Mouse (Mus musculus): ENCODE data around the gene Ace3.

Gene Ace3

DNA sequence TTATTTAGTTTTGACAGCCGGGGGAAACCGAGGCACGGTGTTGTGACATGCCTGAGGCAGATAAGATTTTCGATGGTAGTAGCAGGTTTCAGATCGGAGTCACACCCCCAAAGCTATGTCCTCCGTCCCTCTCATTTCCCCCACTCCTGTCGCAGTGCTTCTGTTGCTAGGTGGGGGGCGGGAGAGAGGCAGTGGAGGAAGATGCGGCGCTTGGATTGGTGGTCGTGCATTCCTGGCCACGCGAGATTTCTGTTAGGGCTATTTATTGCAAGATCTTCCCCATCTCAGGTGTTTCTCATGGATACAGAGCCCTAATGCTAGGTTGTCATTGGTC, 42.9 kb downstream of the Ace3 start:
- peak; percentile 86 for DNase-seq (ENCODE audit: low read depth, low spot score)

DNA sequence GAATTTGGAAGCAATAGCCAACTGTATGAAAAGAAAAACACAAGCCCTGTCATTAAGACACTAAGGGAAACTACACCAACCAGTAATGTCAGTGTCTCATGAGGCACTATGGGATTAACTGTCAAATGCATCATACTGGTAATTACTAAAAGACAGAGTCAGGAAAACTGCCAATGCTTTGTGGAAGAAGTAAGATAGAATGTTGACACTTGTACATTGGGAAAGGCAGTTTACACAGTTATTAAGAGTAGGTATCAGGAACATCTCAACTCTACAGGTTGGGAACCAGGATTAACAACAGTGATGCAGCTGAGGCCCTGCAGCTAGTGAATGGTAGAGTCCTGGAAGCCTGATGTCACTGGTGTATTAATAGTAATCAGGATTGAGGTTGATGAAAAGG, 49.9 kb downstream of the Ace3 start:
- no peak for DNase-seq (ENCODE audit: low read depth, low spot score)

DNA sequence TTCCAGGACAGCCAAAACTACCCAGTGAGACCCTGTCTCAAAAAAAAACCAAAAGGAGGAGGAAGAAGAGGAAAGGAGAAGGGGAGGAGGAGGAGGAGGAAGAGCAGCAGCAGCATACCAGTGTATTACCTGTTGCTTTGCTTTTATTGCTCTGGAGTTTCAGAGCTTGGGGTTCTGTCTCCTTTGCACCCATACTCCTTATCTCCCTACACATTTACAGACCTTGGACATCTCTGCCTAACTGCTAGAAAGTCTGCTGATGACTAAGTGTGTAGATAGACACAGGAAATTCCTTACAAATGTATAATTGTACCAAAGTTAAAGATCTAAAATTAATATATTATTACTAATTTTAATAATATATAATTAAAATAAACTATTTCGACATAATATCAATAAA, 50.8 kb downstream of the Ace3 start:
- DNase-seq (ENCODE audit: low read depth, low spot score), result no peak

DNA sequence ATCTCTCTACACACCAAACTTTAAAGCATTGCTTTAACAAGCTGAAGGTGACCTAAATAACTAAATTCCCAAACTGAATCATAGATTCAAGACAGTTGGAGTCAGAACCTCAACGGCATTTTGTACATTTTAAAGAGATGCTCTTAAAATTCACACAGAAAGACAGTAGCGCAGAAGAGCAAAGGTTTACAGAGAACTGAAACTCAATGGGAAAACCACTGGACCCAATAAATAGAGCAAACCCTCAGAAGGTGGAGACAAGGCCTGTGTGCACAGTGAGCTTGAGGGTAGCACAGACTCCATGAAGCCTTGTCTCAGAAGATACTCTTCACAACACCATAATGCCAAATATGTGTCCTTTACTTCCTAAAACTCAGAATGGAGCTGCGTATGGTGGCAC, 51.3 kb downstream of the Ace3 start:
- DNase-seq (ENCODE audit: low read depth, low spot score), result no peak

DNA sequence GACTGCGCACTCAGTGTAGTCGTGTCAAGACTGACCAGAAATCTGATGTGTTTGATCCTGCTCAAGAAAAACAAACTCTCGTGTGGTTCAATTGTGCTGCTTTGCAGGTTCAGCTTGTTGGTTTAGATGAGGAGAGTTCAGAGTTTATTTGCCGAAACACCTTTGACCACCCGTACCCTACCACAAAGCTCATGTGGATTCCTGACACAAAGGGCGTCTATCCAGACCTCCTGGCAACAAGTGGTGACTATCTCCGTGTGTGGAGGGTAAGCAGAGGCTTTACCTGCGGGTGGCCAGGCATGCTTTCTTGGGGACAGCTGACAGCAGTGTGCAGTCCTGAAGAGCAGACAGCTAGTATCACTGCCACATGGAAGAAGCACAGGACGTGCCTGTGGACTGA, 52.1 kb downstream of the Ace3 start:
- no peak for DNase-seq (ENCODE audit: low read depth, low spot score)

DNA sequence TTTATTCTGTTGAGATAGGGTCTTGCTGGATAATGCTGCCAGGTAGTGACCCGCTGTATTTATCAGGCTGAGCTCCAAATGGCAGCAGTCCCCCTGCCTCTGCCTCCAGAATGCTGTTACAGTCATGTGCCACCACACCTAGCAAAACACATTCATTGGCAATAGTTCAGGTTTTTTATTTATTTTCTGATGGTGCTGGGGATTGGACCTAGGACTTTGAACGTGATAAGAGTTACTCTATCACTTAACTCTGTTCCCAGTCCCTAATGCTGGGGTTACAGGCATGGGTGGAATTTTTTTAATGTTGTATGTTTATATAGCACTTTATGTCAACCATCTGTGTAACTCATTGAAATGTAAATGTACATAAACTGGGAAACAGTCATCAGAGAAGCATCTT, 59.4 kb downstream of the Ace3 start:
- no peak for DNase-seq (ENCODE audit: low read depth, low spot score)

DNA sequence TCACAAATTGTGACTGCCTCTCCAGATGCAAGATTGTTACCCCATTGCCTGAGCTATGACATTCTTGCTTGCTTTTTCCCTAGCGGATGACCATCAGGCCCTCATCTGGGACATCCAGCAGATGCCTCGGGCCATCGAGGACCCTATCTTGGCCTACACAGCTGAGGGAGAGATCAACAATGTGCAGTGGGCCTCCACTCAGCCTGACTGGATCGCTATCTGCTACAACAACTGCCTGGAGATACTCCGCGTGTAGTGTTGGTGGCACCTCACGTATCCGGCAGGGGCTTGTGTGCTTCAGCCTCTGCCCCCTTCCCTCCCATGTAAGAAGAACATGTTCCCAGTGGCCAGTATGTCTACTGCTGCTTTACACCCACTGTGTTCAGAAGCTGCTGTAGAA, 60.1 kb downstream of the Ace3 start:
- no peak for DNase-seq (ENCODE audit: low read depth, low spot score)
